Mouse (Mus musculus) B cell, adult 62 days (primary cell): ENCODE data around the gene Olfr503. TPM values are rescaled to one million over a fixed set of nuclear protein-coding genes. Genes with fewer than 3 reads are reported as not detected.

Source experiments
- total RNA-seq: library from RNA; stranded (reverse); gene quantifications from 4 replicates; pipeline ENCODE4 v1.2.4, GENCODE M21; 2023

Olfr503 gene
- total RNA-seq = not detected in 4 replicates

DNA sequence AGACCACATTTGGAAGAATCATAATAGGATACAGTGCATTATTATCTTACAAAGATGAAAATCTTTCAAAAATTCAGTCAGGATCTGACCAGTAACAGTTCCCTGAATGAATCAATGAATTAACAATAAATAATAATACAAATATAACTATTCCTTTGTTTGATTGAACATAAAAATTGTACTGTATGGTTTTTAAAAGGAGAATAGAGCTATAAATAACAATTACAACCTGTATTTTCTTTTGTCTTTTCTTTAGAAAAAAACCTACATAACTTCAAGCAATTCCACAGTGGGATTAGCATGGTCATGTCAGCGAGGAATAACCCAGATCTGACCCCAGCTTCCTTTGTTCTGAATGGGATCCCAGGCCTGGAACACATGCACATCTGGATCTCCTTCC lies at the start of gene Olfr503:
Gene Olfr503 (plus strand): TSS at position 301 of the 400 bp plus-strand sequence.

DNA sequence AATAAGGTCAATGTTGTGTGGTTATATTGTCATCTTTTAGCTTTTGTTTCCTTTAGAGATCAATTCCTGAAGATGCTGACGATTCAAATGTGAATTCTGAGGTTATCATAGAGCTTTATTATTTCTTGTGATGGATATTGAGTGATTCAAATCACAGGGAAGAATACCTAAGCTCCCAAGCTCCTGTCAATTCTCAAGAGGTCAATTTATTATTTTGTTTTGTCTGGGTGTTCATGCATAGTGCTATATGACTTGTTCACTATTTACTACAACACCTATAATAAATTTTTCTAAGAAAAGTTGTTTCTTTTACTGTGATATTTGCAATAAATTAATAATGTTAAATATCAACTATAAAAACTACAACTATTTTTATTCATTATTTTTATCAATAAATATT lies 19.4 kb upstream of the Olfr503 start, which contains the start of gene Olfr502:
Gene Olfr502 (minus strand): TSS at position 101 of the 400 bp plus-strand sequence.

DNA sequence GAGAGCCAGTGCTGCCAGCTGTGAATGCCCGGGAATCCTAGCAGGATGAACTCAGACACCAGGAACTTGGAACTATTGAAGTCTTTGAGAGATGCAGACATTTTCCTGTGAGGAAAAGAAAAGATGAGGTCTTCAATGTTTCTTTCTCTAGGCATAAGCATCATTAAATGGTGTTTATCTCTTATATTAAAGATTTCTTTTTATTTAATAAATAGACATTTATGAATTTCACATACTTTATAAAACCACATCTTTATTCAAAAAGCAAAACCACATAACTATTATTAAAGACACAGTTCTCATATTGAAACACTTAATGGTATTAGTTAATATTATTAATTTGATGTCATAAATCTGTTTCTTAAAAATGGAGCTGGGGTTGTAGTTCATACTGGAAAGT lies 21.4 kb downstream of the Olfr503 start, which contains the start of gene Olfr504:
Gene Olfr504 (minus strand): TSS at position 101 of the 400 bp plus-strand sequence.

Other genes starting within 250 kb of the Olfr503 start
- gene Olfr491, start 231.1 kb upstream of the Olfr503 start, total RNA-seq = not detected in 4 replicates
- not detected in 4 replicates for gene Olfr492, start 220.9 kb upstream of the Olfr503 start, total RNA-seq
- not detected in 4 replicates for gene Olfr493, start 197.5 kb upstream of the Olfr503 start, total RNA-seq
- not detected in 4 replicates for gene Olfr494, start 179.2 kb upstream of the Olfr503 start, total RNA-seq
- not detected in 4 replicates for gene Olfr495, start 151.4 kb upstream of the Olfr503 start, total RNA-seq
- not detected in 4 replicates for gene Olfr497, start 124.1 kb upstream of the Olfr503 start, total RNA-seq
- gene Olfr498, start 79.2 kb upstream of the Olfr503 start, total RNA-seq = not detected in 4 replicates
- gene Olfr502, start 19.5 kb upstream of the Olfr503 start, total RNA-seq = not detected in 4 replicates
- not detected in 4 replicates for gene Olfr504, start 21.3 kb downstream of the Olfr503 start, total RNA-seq
- not detected in 4 replicates for gene Olfr506, start 66.3 kb downstream of the Olfr503 start, total RNA-seq
- not detected in 4 replicates for gene Olfr507, start 77.3 kb downstream of the Olfr503 start, total RNA-seq
- not detected in 4 replicates for gene Olfr508, start 85.5 kb downstream of the Olfr503 start, total RNA-seq
- gene Olfr509, start 107.4 kb downstream of the Olfr503 start, total RNA-seq = 0.15 TPM in 1 of 4 replicates, not detected in the others
- not detected in 4 replicates for gene Olfr510, start 121.9 kb downstream of the Olfr503 start, total RNA-seq
- not detected in 4 replicates for gene Olfr512, start 168.8 kb downstream of the Olfr503 start, total RNA-seq
- not detected in 4 replicates for gene Olfr513, start 206.4 kb downstream of the Olfr503 start, total RNA-seq